Mouse (Mus musculus): Measurements from ENCODE around the gene Msl2.

Gene Msl2

GRCm38 (mm10) chr9:101073987-101074331, at the start of gene Msl2:
Msl2 (plus strand) TSS chr9:101074101.
- no peak for DNase-seq (ENCODE audit: low spot score)

GRCm38 (mm10) chr9:101033761-101034447, 40.0 kb upstream of the Msl2 start:
- DNase-seq (ENCODE audit: low spot score): no peak

GRCm38 (mm10) chr9:101034448-101035098, 39.3 kb upstream of the Msl2 start, which contains the start of gene Pccb:
Pccb (minus strand) TSS chr9:101034898.
- peak; percentile 98 for DNase-seq (ENCODE audit: low spot score)

GRCm38 (mm10) chr9:101035836-101036596, 37.9 kb upstream of the Msl2 start:
- DNase-seq (ENCODE audit: low spot score): no peak

GRCm38 (mm10) chr9:101036876-101037275, 37.0 kb upstream of the Msl2 start:
- no peak for DNase-seq (ENCODE audit: low spot score)

GRCm38 (mm10) chr9:101037396-101037795, 36.5 kb upstream of the Msl2 start:
- DNase-seq (ENCODE audit: low spot score): no peak

- DNase-seq (ENCODE audit: low spot score): no peak
Measured at GRCm38 (mm10) chr9:101038634-101039033, 35.3 kb upstream of the Msl2 start.

- no peak for DNase-seq (ENCODE audit: low spot score)
Measured at GRCm38 (mm10) chr9:101041508-101041907, 32.4 kb upstream of the Msl2 start.

GRCm38 (mm10) chr9:101042249-101042648, 31.7 kb upstream of the Msl2 start:
- DNase-seq (ENCODE audit: low spot score): no peak

- no peak for DNase-seq (ENCODE audit: low spot score)
Measured at GRCm38 (mm10) chr9:101045710-101046338, 28.1 kb upstream of the Msl2 start.

GRCm38 (mm10) chr9:101052007-101052406, 21.9 kb upstream of the Msl2 start:
- no peak for DNase-seq (ENCODE audit: low spot score)

- no peak for DNase-seq (ENCODE audit: low spot score)
Measured at GRCm38 (mm10) chr9:101052691-101053090, 21.2 kb upstream of the Msl2 start.

- no peak for DNase-seq (ENCODE audit: low spot score)
Measured at GRCm38 (mm10) chr9:101053279-101053678, 20.6 kb upstream of the Msl2 start.

GRCm38 (mm10) chr9:101057156-101057555, 16.7 kb upstream of the Msl2 start:
- no peak for DNase-seq (ENCODE audit: low spot score)

- DNase-seq (ENCODE audit: low spot score): no peak
Measured at GRCm38 (mm10) chr9:101061035-101061434, 12.9 kb upstream of the Msl2 start.

GRCm38 (mm10) chr9:101062253-101062780, 11.6 kb upstream of the Msl2 start:
- DNase-seq (ENCODE audit: low spot score): no peak

- no peak for DNase-seq (ENCODE audit: low spot score)
Measured at GRCm38 (mm10) chr9:101065076-101065602, 8.8 kb upstream of the Msl2 start.

GRCm38 (mm10) chr9:101069781-101070180, 4.1 kb upstream of the Msl2 start:
- no peak for DNase-seq (ENCODE audit: low spot score)

GRCm38 (mm10) chr9:101072506-101072905, 1.4 kb upstream of the Msl2 start:
- no peak for DNase-seq (ENCODE audit: low spot score)

GRCm38 (mm10) chr9:101073041-101073986, 587 bp upstream of the Msl2 start:
- peak; percentile 99 for DNase-seq (ENCODE audit: low spot score)

Data from layer of hippocampus, adult 11-12 months (tissue).